Mouse (Mus musculus): ENCODE measurements around the gene Spata1. TPM values are rescaled to one million over a fixed set of nuclear protein-coding genes. Genes with fewer than 3 reads are reported as not detected.

Gene Spata1
- polyA plus RNA-seq, 1 experiment: 0.56 TPM

DNA sequence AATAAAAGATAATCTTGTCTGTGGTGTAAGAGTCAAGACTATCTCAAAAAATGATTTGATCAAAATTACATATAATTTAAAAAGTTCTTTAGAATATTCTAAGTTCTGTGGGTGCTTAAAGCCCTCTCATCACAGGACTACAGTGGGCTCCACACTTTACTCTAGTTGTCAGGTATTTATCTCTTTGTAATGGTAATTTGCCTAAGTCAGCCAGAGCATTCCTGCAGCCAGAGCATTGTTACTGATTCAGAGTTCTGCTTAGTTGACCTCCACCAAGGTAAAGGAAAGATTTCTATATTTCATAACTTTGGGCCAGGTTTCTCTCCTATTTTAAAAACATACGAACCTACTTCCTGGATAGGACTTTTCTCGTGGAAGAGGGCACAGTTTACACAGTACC, 30.3 kb downstream of the Spata1 start:
- Histone ChIP-seq H3K4me1 (no peaks in the 10 kb centered on the region), H3K27me3 (replicated peaks) (no peaks in the 10 kb centered on the region), H3K4me3 (replicated peaks) (no peak overlapping the region), H3K9me3 (peaks cover 3% of the 10 kb centered on the region), H3K36me3 (replicated peaks; ENCODE audit: low read length) (peaks cover 12% of the 10 kb centered on the region)
- no peak for TF ChIP-seq GATA1 (IDR thresholded peaks at IDR 0.05; ENCODE audit: borderline replicate concordance, low read length)
- TF ChIP-seq FLI1 (IDR thresholded peaks at IDR 0.05; ENCODE audit: low read length): no peak

- no peaks in the 10 kb centered on the region for H3K9me3 ChIP-seq
- no peaks in the 10 kb centered on the region for H3K27me3 ChIP-seq (replicated peaks)
- H3K36me3 ChIP-seq (replicated peaks; ENCODE audit: low read length): peaks cover 33% of the 10 kb centered on the region
- no peaks in the 10 kb centered on the region for H3K4me1 ChIP-seq
- TF ChIP-seq GATA1 (IDR thresholded peaks at IDR 0.05; ENCODE audit: borderline replicate concordance, low read length) (no peak), FLI1 (IDR thresholded peaks at IDR 0.05; ENCODE audit: low read length) (no peak)
- no peak overlapping the region for H3K4me3 ChIP-seq (replicated peaks)
Measured at GRCm38 (mm10) chr3:146462939-146463338, 36.6 kb downstream of the Spata1 start.

- Histone ChIP-seq H3K27me3 (replicated peaks) (no peaks in the 10 kb centered on the region), H3K36me3 (replicated peaks; ENCODE audit: low read length) (peaks cover 22% of the 10 kb centered on the region), H3K4me1 (peaks cover 42% of the 10 kb centered on the region), H3K4me3 (replicated peaks) (peak overlapping the region; percentile 76), H3K9me3 (no peaks in the 10 kb centered on the region)
- no peak for TF ChIP-seq FLI1 (IDR thresholded peaks at IDR 0.05; ENCODE audit: low read length)
- no peak for TF ChIP-seq GATA1 (IDR thresholded peaks at IDR 0.05; ENCODE audit: borderline replicate concordance, low read length)
Measured at GRCm38 (mm10) chr3:146451375-146451774, 48.2 kb downstream of the Spata1 start.

DNA sequence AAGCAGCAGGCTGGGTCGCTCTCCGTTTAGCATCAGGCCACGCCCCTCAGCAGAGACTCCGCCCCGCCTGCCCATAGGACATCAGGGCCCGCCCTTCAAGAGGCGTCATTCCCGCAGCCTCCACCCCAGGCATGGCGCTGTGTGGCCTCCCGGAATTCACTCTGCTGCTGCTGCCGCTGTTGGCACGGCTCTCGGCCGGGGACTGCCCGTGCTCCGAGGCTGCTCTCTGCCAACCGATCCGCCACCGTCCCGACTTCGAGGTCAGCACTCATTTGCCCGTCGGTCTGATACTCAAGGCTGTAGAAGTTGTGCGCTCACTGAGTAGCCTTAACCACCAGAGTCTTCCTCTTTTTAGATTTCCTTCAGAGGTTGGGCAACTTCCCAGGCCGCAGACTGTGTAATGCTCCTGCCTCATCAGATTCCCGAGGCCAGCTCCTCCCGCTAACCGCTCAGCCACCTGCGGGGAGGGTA, 49.1 kb downstream of the Spata1 start:
- Histone ChIP-seq H3K27me3 (replicated peaks) (no peaks in the 10 kb centered on the region), H3K4me1 (peaks cover 49% of the 10 kb centered on the region), H3K9me3 (peaks cover 6% of the 10 kb centered on the region; the same call in 1 of the 2 replicates), H3K4me3 (replicated peaks) (peak overlapping the region; percentile 98), H3K36me3 (replicated peaks; ENCODE audit: low read length) (peaks cover 24% of the 10 kb centered on the region)
- TF ChIP-seq GATA1 (IDR thresholded peaks at IDR 0.05; ENCODE audit: borderline replicate concordance, low read length): no peak
- no peak for TF ChIP-seq FLI1 (IDR thresholded peaks at IDR 0.05; ENCODE audit: low read length)

GRCm38 (mm10) chr3:146449745-146450250, 49.8 kb downstream of the Spata1 start, which contains the start of gene Ctbs:
Gene Ctbs (plus strand): TSS chr3:146449795.
- Histone ChIP-seq H3K4me1 (peaks cover 55% of the 10 kb centered on the region), H3K9me3 (peaks cover 6% of the 10 kb centered on the region; the same call in 1 of the 2 replicates), H3K27me3 (replicated peaks) (no peaks in the 10 kb centered on the region), H3K36me3 (replicated peaks; ENCODE audit: low read length) (peaks cover 25% of the 10 kb centered on the region), H3K4me3 (replicated peaks) (peak within 1 kb of the TSS; percentile 98)
- no peak for TF ChIP-seq GATA1 (IDR thresholded peaks at IDR 0.05; ENCODE audit: borderline replicate concordance, low read length)
- no peak for TF ChIP-seq FLI1 (IDR thresholded peaks at IDR 0.05; ENCODE audit: low read length)

GRCm38 (mm10) chr3:146448969-146449368, 50.6 kb downstream of the Spata1 start:
- Histone ChIP-seq H3K9me3 (peaks cover 6% of the 10 kb centered on the region; the same call in 1 of the 2 replicates), H3K4me1 (peaks cover 61% of the 10 kb centered on the region), H3K27me3 (replicated peaks) (no peaks in the 10 kb centered on the region), H3K36me3 (replicated peaks; ENCODE audit: low read length) (peaks cover 26% of the 10 kb centered on the region), H3K4me3 (replicated peaks) (no peak overlapping the region)
- TF ChIP-seq FLI1 (IDR thresholded peaks at IDR 0.05; ENCODE audit: low read length) (no peak), GATA1 (IDR thresholded peaks at IDR 0.05; ENCODE audit: borderline replicate concordance, low read length) (no peak)

DNA sequence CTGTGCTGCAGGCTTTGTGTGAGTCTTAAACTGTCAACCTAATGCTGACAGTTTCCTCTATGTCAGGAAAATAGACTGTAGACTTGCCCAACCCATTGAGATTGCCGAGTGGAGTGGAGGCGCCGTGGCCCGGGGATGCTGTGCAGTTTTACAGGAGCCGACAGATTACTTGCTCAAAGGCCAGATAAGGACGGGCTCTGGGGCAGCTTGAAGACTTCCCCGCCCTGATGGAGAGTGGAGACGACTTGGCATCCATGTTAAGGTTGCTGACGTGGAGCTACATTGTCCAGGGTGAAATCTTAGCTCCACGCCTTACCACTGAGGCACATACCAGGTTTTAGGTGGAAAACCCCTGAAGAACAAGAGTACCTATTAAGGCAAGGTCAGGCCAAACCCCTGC, 51.2 kb downstream of the Spata1 start:
- Histone ChIP-seq H3K9me3 (peaks cover 6% of the 10 kb centered on the region; the same call in 1 of the 2 replicates), H3K4me1 (peaks cover 65% of the 10 kb centered on the region), H3K27me3 (replicated peaks) (no peaks in the 10 kb centered on the region), H3K4me3 (replicated peaks) (no peak overlapping the region), H3K36me3 (replicated peaks; ENCODE audit: low read length) (peaks cover 29% of the 10 kb centered on the region)
- no peak for TF ChIP-seq GATA1 (IDR thresholded peaks at IDR 0.05; ENCODE audit: borderline replicate concordance, low read length)
- TF ChIP-seq FLI1 (IDR thresholded peaks at IDR 0.05; ENCODE audit: low read length): no peak

DNA sequence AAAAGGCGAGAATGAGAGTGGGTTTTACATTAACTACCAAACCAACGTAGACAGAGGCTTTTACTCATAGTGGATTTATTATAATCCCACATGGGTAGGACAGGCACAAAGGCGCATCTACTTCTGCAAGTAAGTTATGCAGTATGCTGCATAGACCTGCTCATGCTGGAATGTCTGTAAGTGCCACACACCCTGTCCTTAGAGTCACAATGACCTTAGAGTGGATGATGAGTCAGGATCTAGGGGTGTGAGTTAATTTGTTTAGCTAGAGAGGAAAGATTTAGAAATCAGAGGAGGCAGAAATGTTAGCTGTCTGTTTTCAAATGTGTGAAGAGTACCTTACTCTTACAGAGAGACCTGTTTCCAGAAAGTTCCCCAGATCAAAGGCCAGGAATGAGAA, 52.0 kb downstream of the Spata1 start:
- H3K27me3 ChIP-seq (replicated peaks): no peaks in the 10 kb centered on the region
- H3K36me3 ChIP-seq (replicated peaks; ENCODE audit: low read length): peaks cover 33% of the 10 kb centered on the region
- peaks cover 65% of the 10 kb centered on the region for H3K4me1 ChIP-seq
- TF ChIP-seq FLI1 (IDR thresholded peaks at IDR 0.05; ENCODE audit: low read length) (no peak), GATA1 (IDR thresholded peaks at IDR 0.05; ENCODE audit: borderline replicate concordance, low read length) (no peak)
- peaks cover 6% of the 10 kb centered on the region; the same call in 1 of the 2 replicates for H3K9me3 ChIP-seq
- H3K4me3 ChIP-seq (replicated peaks): no peak overlapping the region

DNA sequence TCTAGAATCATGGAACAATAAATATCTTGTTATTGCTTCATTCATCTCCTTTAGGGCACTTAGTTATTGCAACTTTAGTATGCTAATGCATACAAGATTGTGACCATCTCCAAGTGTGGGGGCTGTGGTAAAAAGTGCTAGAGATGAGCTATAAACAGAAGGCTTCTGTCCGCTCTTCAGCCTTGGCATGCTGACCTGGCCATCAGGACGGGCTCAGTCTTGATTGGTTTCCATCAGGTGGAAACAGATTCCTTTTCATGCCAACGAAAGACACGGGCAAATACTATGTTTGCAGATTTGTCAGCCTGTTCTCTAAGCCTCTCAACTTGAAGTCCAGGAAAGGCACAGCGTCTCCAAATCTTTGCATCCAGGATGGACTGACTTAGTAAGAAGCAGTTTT, 52.4 kb downstream of the Spata1 start:
- TF ChIP-seq GATA1 (IDR thresholded peaks at IDR 0.05; ENCODE audit: borderline replicate concordance, low read length) (no peak), FLI1 (IDR thresholded peaks at IDR 0.05; ENCODE audit: low read length) (no peak)
- Histone ChIP-seq H3K4me3 (replicated peaks) (no peak overlapping the region), H3K36me3 (replicated peaks; ENCODE audit: low read length) (peaks cover 37% of the 10 kb centered on the region), H3K27me3 (replicated peaks) (no peaks in the 10 kb centered on the region), H3K9me3 (peaks cover 6% of the 10 kb centered on the region; the same call in 1 of the 2 replicates), H3K4me1 (peaks cover 64% of the 10 kb centered on the region)

- Histone ChIP-seq H3K9me3 (peaks cover 6% of the 10 kb centered on the region; the same call in 1 of the 2 replicates), H3K4me1 (peaks cover 45% of the 10 kb centered on the region), H3K4me3 (replicated peaks) (peak overlapping the region; percentile 59), H3K27me3 (replicated peaks) (no peaks in the 10 kb centered on the region), H3K36me3 (replicated peaks; ENCODE audit: low read length) (peaks cover 57% of the 10 kb centered on the region)
- no peak for TF ChIP-seq FLI1 (IDR thresholded peaks at IDR 0.05; ENCODE audit: low read length)
- no peak for TF ChIP-seq GATA1 (IDR thresholded peaks at IDR 0.05; ENCODE audit: borderline replicate concordance, low read length)
Measured at GRCm38 (mm10) chr3:146444880-146445279, 54.7 kb downstream of the Spata1 start.
